Mouse (Mus musculus): ENCODE data around the gene Cabp1. TPM values are rescaled to one million over a fixed set of nuclear protein-coding genes. Genes with fewer than 3 reads are reported as not detected.
"Not testable (repeated sequence)": the region's sequence is repeated elsewhere in the genome, so short reads cannot be mapped to it uniquely, and the experiment has no call there.

Gene Cabp1
- total and polyA plus RNA-seq, 3 experiments: 0.27 TPM; not detected in 2

- DNase-seq (ENCODE audit: low spot score) (no peak), ATAC-seq (ENCODE audit: extremely low read depth, insufficient number of reproducible peaks, low FRiP score, poor library complexity, severe bottlenecking) (no peak)
- peaks cover 70% of the 10 kb centered on the region for H3K4me1 ChIP-seq (ENCODE audit: insufficient read depth, low read depth, low read length)
These were observed 30.6 kb downstream of the Cabp1 start for GRCm38 (mm10) chr5:115163563-115163962.

DNA sequence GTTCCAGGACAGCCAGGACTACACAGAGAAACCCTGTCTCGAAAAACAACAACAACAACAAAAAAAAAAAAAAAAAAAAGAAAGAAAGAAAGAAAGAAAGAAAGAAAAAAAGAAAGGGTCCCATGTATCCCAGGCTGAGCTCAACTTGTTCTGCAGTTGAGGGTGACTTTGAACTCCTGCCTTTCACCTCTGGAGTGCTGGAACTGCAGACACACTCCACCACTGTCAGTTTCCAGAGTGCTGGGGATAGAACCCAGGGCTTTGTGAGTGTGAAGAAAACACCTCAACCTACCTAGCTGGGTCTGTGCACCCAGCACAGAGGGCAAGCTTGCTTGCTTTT, 32.3 kb downstream of the Cabp1 start:
- not testable (repeated sequence) for ATAC-seq (ENCODE audit: extremely low read depth, insufficient number of reproducible peaks, low FRiP score, poor library complexity, severe bottlenecking); H3K4me3 ChIP-seq (ENCODE audit: low read depth, low read length); DNase-seq (ENCODE audit: low spot score); H3K27me3 ChIP-seq (ENCODE audit: insufficient read depth, low read length); H3K9me3 ChIP-seq (replicated peaks); H3K36me3 ChIP-seq (replicated peaks)
- peaks cover 66% of the 10 kb centered on the region for H3K4me1 ChIP-seq (ENCODE audit: insufficient read depth, low read depth, low read length)

More at GRCm38 (mm10) chr5:115163563-115163962, 30.6 kb downstream of the Cabp1 start:
- no peak for TF ChIP-seq GATA2 (IDR thresholded peaks at IDR 0.05; ENCODE audit: borderline replicate concordance, low read depth, low read length)
- no peak for TF ChIP-seq GATA1 (IDR thresholded peaks at IDR 0.05; ENCODE audit: borderline replicate concordance, low read length)
- TF ChIP-seq POLR2AphosphoS5 (IDR thresholded peaks at IDR 0.05; ENCODE audit: insufficient replicate concordance, low read depth, low read length): no peak
- no peak for TF ChIP-seq TAL1 (conservative IDR thresholded peaks at IDR 0.05; ENCODE audit: low read depth, low read length)
- no peak for TF ChIP-seq CTCF (IDR thresholded peaks at IDR 0.05; ENCODE audit: low read depth, low read length)
- Histone ChIP-seq H3K27me3 (ENCODE audit: insufficient read depth, low read length) (no peaks in the 10 kb centered on the region), H3K9me3 (replicated peaks) (no peaks in the 10 kb centered on the region), H3K36me3 (replicated peaks) (no peaks in the 10 kb centered on the region), H3K4me3 (ENCODE audit: low read depth, low read length) (no peak overlapping the region)

DNA sequence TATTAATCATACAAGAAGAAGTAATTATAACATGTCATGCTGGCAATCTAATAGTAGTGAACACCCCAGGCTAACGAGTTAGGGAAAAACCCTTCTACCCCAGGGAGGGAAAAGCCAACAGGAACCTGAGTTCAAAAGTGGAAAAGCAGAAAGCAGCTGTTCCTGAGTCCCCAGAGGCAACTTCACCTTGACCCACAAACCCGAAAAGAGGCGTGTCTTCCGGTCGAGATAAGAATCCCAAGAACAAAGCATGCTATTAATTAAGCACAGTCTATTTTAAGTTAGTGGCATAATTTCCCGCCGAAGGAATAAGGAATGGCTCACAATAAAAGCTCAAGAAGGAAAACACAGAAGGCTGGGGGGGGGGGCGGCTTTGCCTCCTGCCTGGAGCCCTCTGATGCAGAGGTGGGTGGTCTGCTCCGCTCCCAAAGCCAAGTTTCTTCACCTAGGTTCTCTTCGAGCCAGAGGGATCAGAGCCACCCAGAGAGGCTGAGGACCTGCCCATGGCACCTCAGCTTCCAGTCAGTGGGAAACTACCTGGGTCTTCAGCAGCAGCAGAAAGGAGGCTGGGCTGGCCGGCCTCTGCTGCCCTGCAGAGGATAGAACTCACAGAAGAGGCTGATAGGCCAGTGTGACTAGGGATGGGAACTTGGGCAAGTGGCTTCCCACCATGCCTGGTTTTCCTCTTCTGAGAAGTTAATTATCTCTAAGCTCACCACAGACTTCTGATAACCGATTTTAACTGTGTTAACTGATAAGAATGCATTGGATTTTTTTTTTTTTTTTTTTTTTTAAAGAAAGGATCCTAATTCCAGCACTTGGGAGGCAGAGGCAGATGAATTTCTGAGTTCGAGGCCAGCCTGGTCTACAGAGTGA, 32.9 kb downstream of the Cabp1 start:
- TF ChIP-seq CTCF (IDR thresholded peaks at IDR 0.05; ENCODE audit: low read depth, low read length): no peak
- peak; percentile 27; the same call in 1 of the 2 replicates for TF ChIP-seq TAL1 (conservative IDR thresholded peaks at IDR 0.05; ENCODE audit: low read depth, low read length)
- Histone ChIP-seq H3K27me3 (ENCODE audit: insufficient read depth, low read length) (no peaks in the 10 kb centered on the region), H3K36me3 (replicated peaks) (peaks cover 5% of the 10 kb centered on the region), H3K4me3 (ENCODE audit: low read depth, low read length) (peak overlapping the region; percentile 63; the same call in 1 of the 2 replicates), H3K9me3 (replicated peaks) (no peaks in the 10 kb centered on the region), H3K4me1 (ENCODE audit: insufficient read depth, low read depth, low read length) (peaks cover 62% of the 10 kb centered on the region)
- ATAC-seq (ENCODE audit: extremely low read depth, insufficient number of reproducible peaks, low FRiP score, poor library complexity, severe bottlenecking) (no peak), DNase-seq (ENCODE audit: low spot score) (peak; percentile 67)

- no peak for DNase-seq (ENCODE audit: low spot score)
- no peaks in the 10 kb centered on the region for H3K9me3 ChIP-seq (replicated peaks)
These were observed 33.5 kb downstream of the Cabp1 start for GRCm38 (mm10) chr5:115160655-115161054.

GRCm38 (mm10) chr5:115159165-115159564, 35.0 kb downstream of the Cabp1 start:
- H3K27me3 ChIP-seq (ENCODE audit: insufficient read depth, low read length): no peaks in the 10 kb centered on the region
- TF ChIP-seq GATA1 (IDR thresholded peaks at IDR 0.05; ENCODE audit: borderline replicate concordance, low read length) (no peak), GATA2 (IDR thresholded peaks at IDR 0.05; ENCODE audit: borderline replicate concordance, low read depth, low read length) (no peak), POLR2AphosphoS5 (IDR thresholded peaks at IDR 0.05; ENCODE audit: insufficient replicate concordance, low read depth, low read length) (no peak), TAL1 (conservative IDR thresholded peaks at IDR 0.05; ENCODE audit: low read depth, low read length) (no peak), CTCF (IDR thresholded peaks at IDR 0.05; ENCODE audit: low read depth, low read length) (no peak)
- ATAC-seq (ENCODE audit: extremely low read depth, insufficient number of reproducible peaks, low FRiP score, poor library complexity, severe bottlenecking): no peak
- peaks cover 22% of the 10 kb centered on the region for H3K36me3 ChIP-seq (replicated peaks)
- no peaks in the 10 kb centered on the region for H3K9me3 ChIP-seq (replicated peaks)
- H3K4me3 ChIP-seq (ENCODE audit: low read depth, low read length): peak overlapping the region; percentile 97
- DNase-seq (ENCODE audit: low spot score): no peak
- H3K4me1 ChIP-seq (ENCODE audit: insufficient read depth, low read depth, low read length): peaks cover 75% of the 10 kb centered on the region

More at GRCm38 (mm10) chr5:115160655-115161054, 33.5 kb downstream of the Cabp1 start:
- peak overlapping the region; percentile 63; the same call in 1 of the 2 replicates for H3K4me3 ChIP-seq (ENCODE audit: low read depth, low read length)
- no peak for ATAC-seq (ENCODE audit: extremely low read depth, insufficient number of reproducible peaks, low FRiP score, poor library complexity, severe bottlenecking)
- peaks cover 7% of the 10 kb centered on the region for H3K36me3 ChIP-seq (replicated peaks)
- H3K27me3 ChIP-seq (ENCODE audit: insufficient read depth, low read length): no peaks in the 10 kb centered on the region
- peaks cover 62% of the 10 kb centered on the region for H3K4me1 ChIP-seq (ENCODE audit: insufficient read depth, low read depth, low read length)
- TF ChIP-seq GATA2 (IDR thresholded peaks at IDR 0.05; ENCODE audit: borderline replicate concordance, low read depth, low read length) (no peak), GATA1 (IDR thresholded peaks at IDR 0.05; ENCODE audit: borderline replicate concordance, low read length) (no peak), CTCF (IDR thresholded peaks at IDR 0.05; ENCODE audit: low read depth, low read length) (no peak), TAL1 (conservative IDR thresholded peaks at IDR 0.05; ENCODE audit: low read depth, low read length) (no peak), POLR2AphosphoS5 (IDR thresholded peaks at IDR 0.05; ENCODE audit: insufficient replicate concordance, low read depth, low read length) (no peak)

DNA sequence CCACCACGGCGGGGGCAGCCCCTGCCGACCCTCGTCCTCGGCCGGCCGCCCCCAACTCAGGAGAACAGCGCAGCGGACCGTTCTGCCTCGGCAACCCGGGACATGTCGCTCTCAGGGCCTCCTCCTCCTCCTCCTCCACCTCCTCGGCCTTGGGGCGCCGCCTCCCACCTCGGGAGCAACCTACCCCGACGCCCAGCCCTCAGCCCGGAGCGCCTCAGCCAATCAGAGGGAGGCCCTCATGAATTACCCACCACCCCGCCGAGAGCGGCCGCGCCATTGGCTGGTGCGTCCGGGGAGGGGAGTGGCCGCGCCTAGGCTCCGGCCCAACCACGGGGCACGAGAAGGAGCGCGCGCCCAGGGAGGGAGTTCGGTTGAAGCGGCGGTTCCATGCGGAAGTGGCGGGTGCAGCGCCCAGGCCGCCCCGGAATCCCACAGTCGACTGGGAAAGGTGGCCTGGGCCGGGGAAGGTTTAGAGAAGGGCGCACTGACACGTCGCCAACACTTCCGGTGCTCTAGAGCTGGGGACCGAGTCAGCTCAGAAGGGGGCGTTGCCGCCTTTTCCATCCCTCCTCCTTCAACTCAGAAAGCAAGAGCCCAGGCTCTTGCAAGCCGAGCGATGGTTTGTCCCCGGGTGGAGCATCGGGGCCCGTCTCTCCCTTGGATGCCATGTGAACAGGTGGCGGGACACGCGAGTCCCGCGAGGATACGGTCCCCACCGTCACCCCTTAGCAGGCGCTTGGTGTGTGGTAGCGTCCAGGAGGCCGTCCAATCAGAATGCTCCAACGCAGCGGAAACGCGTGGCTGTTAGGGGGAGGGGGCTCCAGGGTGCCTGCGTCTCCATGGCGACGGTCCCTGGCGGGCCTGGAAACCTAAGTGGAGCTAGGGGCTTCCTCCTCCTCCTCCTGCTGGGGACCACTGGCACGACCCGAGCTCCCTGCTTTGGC, 35.9 kb downstream of the Cabp1 start, which contains the start of gene Mlec:
Mlec (minus strand) TSS at position 140 of the 944 bp plus-strand sequence.
- Histone ChIP-seq H3K36me3 (replicated peaks) (peaks cover 30% of the 10 kb centered on the region), H3K27me3 (ENCODE audit: insufficient read depth, low read length) (no peaks in the 10 kb centered on the region), H3K9me3 (replicated peaks) (no peaks in the 10 kb centered on the region), H3K4me3 (ENCODE audit: low read depth, low read length) (peak within 1 kb of the TSS; percentile 97), H3K4me1 (ENCODE audit: insufficient read depth, low read depth, low read length) (peaks cover 80% of the 10 kb centered on the region)
- ATAC-seq (ENCODE audit: extremely low read depth, insufficient number of reproducible peaks, low FRiP score, poor library complexity, severe bottlenecking) (peak; percentile 79), DNase-seq (ENCODE audit: low spot score) (peak; percentile 100)
- no peak for TF ChIP-seq POLR2AphosphoS5 (IDR thresholded peaks at IDR 0.05; ENCODE audit: insufficient replicate concordance, low read depth, low read length)
- no peak for TF ChIP-seq GATA2 (IDR thresholded peaks at IDR 0.05; ENCODE audit: borderline replicate concordance, low read depth, low read length)
- TF ChIP-seq GATA1 (IDR thresholded peaks at IDR 0.05; ENCODE audit: borderline replicate concordance, low read length): no peak
